Mouse (Mus musculus): ENCODE data around the gene Glyat.

- TF ChIP-seq CTCF (conservative IDR thresholded peaks at IDR 0.05 in 1 of 2, IDR thresholded peaks at IDR 0.05 in 1 of 2; ENCODE audit: low read depth in 2 of 2, low read length in 2 of 2) (no peak), POLR2A (IDR thresholded peaks at IDR 0.05; ENCODE audit: low read depth, low read length) (no peak), RCOR1 (conservative IDR thresholded peaks at IDR 0.05; ENCODE audit: low read depth, low read length) (no peak), IRF4 (IDR thresholded peaks at IDR 0.05; ENCODE audit: low read depth, low read length) (no peak), HCFC1 (IDR thresholded peaks at IDR 0.05; ENCODE audit: low read depth, low read length) (no peak), SMC3 (IDR thresholded peaks at IDR 0.05; ENCODE audit: low read depth, low read length) (no peak), MXI1 (IDR thresholded peaks at IDR 0.05; ENCODE audit: low read depth, low read length) (no peak), POLR2AphosphoS2 (IDR thresholded peaks at IDR 0.05; ENCODE audit: low read depth, low read length) (no peak), USF1 (IDR thresholded peaks at IDR 0.05; ENCODE audit: low read depth, low read length) (no peak), ETS1 (conservative IDR thresholded peaks at IDR 0.05; ENCODE audit: low read depth, low read length) (no peak), CHD1 (IDR thresholded peaks at IDR 0.05; ENCODE audit: low read depth, low read length) (no peak), BHLHE40 (IDR thresholded peaks at IDR 0.05; ENCODE audit: low read depth, low read length) (no peak)
Measured at GRCm38 (mm10) chr19:12649511-12649910, 16.4 kb downstream of the Glyat start.

Measured in CH12.LX (cell line).